Mouse (Mus musculus) liver, embryonic 14 days (tissue): ENCODE data around the gene Klra6. TPM values are rescaled to one million over a fixed set of nuclear protein-coding genes. Genes with fewer than 3 reads are reported as not detected.

ENCODE experiments used
- polyA plus RNA-seq: library from polyadenylated mRNA; depleted of rRNA; stranded (reverse); fragments of >200 nt; gene quantifications from 2 replicates; pipeline ENCODE4 v1.2.3, GENCODE M21; 2012; rRNA removed

Gene Klra6
- polyA plus RNA-seq = not detected in 2 replicates

DNA sequence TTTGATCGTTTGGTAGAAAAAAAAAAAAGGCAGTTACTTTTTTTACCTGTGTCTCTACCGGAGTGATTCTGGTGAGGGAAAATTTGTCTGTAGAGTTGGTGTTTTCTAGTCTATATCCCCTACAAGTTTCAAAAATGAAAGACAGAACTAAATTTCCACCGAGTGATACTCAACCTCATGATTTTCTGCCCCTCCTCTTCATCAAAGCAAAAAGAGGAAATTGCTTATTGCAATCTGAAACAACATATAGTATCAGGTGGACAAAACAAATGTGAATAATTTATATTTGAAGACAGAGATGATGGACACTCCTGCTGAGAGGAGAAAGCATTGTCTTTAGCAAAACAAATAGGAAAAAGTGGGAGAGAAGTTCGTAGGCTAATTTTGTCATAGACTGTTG lies at the start of gene Klra6:
Gene Klra6, minus strand, starts transcription at position 101 of the 400 bp plus-strand sequence.

DNA sequence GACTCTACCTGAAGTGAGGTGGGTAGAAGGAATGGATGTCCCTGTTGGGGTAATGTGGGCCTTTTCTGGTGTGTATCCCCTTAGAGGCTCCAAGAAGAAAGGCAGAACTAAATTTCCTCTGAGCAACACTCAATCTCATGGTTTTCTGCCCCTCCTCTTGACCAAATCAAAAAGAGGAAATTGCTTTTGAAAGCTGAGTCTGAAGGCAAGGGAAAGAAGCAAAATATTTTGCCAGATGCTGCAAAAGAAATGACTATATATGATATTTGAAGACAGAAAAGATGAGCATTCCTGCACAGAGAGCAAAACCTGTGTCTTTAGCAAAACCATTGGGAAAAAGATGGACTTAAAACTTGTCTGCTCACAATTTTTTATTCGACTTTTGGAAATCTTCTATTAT lies 40.4 kb upstream of the Klra6 start, which contains the start of gene Klra4:
Gene Klra4, minus strand, starts transcription at position 101 of the 400 bp plus-strand sequence.

Other genes starting within 250 kb of the Klra6 start
- gene Gm156, start 242.7 kb downstream of the Klra6 start, polyA plus RNA-seq = not detected in 2 replicates
- gene Gm17631, start 164.3 kb downstream of the Klra6 start, polyA plus RNA-seq = not detected in 2 replicates
- gene Klra17, start 150.3 kb downstream of the Klra6 start, polyA plus RNA-seq = 0.02 TPM in 2 replicates
- not detected in 2 replicates for gene Klra5, start 109.3 kb downstream of the Klra6 start, polyA plus RNA-seq
- gene Klra4, start 40.3 kb upstream of the Klra6 start, polyA plus RNA-seq = not detected in 2 replicates
- not detected in 2 replicates for gene Klra8, start 102.9 kb upstream of the Klra6 start, polyA plus RNA-seq
- gene Klra9, start 166.2 kb upstream of the Klra6 start, polyA plus RNA-seq = not detected in 2 replicates
- gene Klra7, start 206.4 kb upstream of the Klra6 start, polyA plus RNA-seq = not detected in 2 replicates